7 mouse cellular contexts compared by ENCODE assay signal in genomic region chr4:106678442-106679118, GRCm38 (mm10). TPM values are rescaled to one million over a fixed set of nuclear protein-coding genes. Genes with fewer than 3 reads are reported as not detected.
DNase-seq lines count a peak whose midpoint lies in the region; ATAC-seq lines count a peak whose summit lies in the region.

TSS of gene Ttc4 (minus strand) at chr4:106678944.

- peak within 1 kb of the TSS; percentile 63 for H3K27ac ChIP-seq in intestine, embryonic 15.5 days
- peak within 1 kb of the TSS; percentile 85 for H3K27ac ChIP-seq in midbrain, embryonic 10.5 days (replicated peaks)

- H3K4me2 ChIP-seq in intestine, embryonic 15.5 days (replicated peaks), result peak within 1 kb of the TSS; percentile 73

- WGBS in intestine, embryonic 15.5 days, result under 1% methylated on average over 43 of the region's 43 CpGs
- under 1% methylated on average over 43 of the region's 43 CpGs for WGBS in midbrain, embryonic 10.5 days

- DNase-seq in adrenal gland, adult 2 months, result peak; percentile 94
- peak; percentile 93 for DNase-seq in embryo, embryonic 11.5 days (ENCODE audit: low read depth, low spot score)
- peak; percentile 79 to 90 for DNase-seq in gastrocnemius, postnatal 36 days
- DNase-seq in left cerebral cortex, postnatal 25 days (ENCODE audit: low spot score in 2 of 2), result peak; percentile 81 to 86
- DNase-seq in midbrain, embryonic 10.5 days (ENCODE audit: low spot score), result peak; percentile 96
- DNase-seq in right cerebral cortex, postnatal 4 days, result peak; percentile 87

- peak within 1 kb of the TSS; percentile 85 for H3K4me3 ChIP-seq in intestine, embryonic 15.5 days (replicated peaks)
- peak within 1 kb of the TSS; percentile 89 for H3K4me3 ChIP-seq in midbrain, embryonic 10.5 days

- peaks cover 20% of the 10 kb centered on the region for H3K36me3 ChIP-seq in intestine, embryonic 15.5 days
- H3K36me3 ChIP-seq in midbrain, embryonic 10.5 days, result peaks cover 35% of the 10 kb centered on the region

- H3K9ac ChIP-seq in intestine, embryonic 15.5 days, result peak within 1 kb of the TSS; percentile 89

- no peaks in the 10 kb centered on the region for H3K9me3 ChIP-seq in intestine, embryonic 15.5 days
- no peaks in the 10 kb centered on the region for H3K9me3 ChIP-seq in midbrain, embryonic 10.5 days (replicated peaks)

- H3K27me3 ChIP-seq in intestine, embryonic 15.5 days (replicated peaks), result no peaks in the 10 kb centered on the region
- no peaks in the 10 kb centered on the region for H3K27me3 ChIP-seq in midbrain, embryonic 10.5 days (ENCODE audit: low read depth, poor library complexity, severe bottlenecking)

- intact Hi-C loops in gastrocnemius, postnatal 36 days (cut with DNase I), result loop anchor here (5.0 kb wide), 1 partner anchor 46 kb away; no protein-coding TSS in a partner anchor
- intact Hi-C loops in left cerebral cortex, postnatal 25 days (cut with DNase I), result loop anchor here (2.0 kb wide), 1 partner anchor 28 kb away; the partner anchor contains the start of gene Pars2

- H3K4me1 ChIP-seq in intestine, embryonic 15.5 days (replicated peaks), result no peaks in the 10 kb centered on the region; the same call in 1 of the 2 replicates
- H3K4me1 ChIP-seq in midbrain, embryonic 10.5 days, result peaks cover 14% of the 10 kb centered on the region

- peak; percentile 100 for ATAC-seq in intestine, embryonic 15.5 days

RNA-seq across cellular contexts. Expression of gene Ttc4, which starts in this region (rescaled TPM):
- 10 to 100 TPM; 21.2 to 27.5 TPM for total RNA-seq in adrenal gland, adult 2 months (2021)
- 28.3 and 28.6 TPM in 2 replicates for polyA plus RNA-seq in adrenal gland, adult 2 months (2012; rRNA removed)
- total RNA-seq in gastrocnemius, postnatal 36 days (2021), result 10 to 100 TPM; 21.6 to 24.4 TPM
- 72.0 and 73.4 TPM in 2 replicates for polyA plus RNA-seq in intestine, embryonic 15.5 days (2015; fragmentation: Nextera tagmentation; extraction: Ambion mirVana)
- 10 to 100 TPM; 40.1 to 41.6 TPM for total RNA-seq in left cerebral cortex, postnatal 25 days (2021)
- polyA plus RNA-seq in midbrain, embryonic 10.5 days (2016; fragmentation: Nextera tagmentation; extraction: Ambion mirVana), result 113 and 119 TPM in 2 replicates

Comparison
In these comparisons a context has a peak if more than half of its experiments do, and no peak if none do; other contexts are left out.
1. Peak in every context shown above with its lines: DNase-seq, ATAC-seq, H3K4me3 ChIP-seq and H3K27ac ChIP-seq.